Mouse (Mus musculus): ENCODE measurements around the gene Trpm8. TPM values are rescaled to one million over a fixed set of nuclear protein-coding genes. Genes with fewer than 3 reads are reported as not detected.
A peak's percentile ranks its signal among the peaks of the same experiment; 100 is the strongest.

Gene Trpm8
- polyA plus RNA-seq, 1 experiment = 0.02 TPM

- Histone ChIP-seq H3K27ac (ENCODE audit: insufficient read depth, low read length) (no peak overlapping the region), H3K4me3 (ENCODE audit: insufficient read depth, low read length) (no peak overlapping the region), H3K4me1 (ENCODE audit: control insufficient read depth, insufficient read depth, low read length) (no peaks in the 10 kb centered on the region)
- TF ChIP-seq POLR2A (IDR thresholded peaks at IDR 0.05; ENCODE audit: extremely low read depth, insufficient read depth, low read length) (no peak), CTCF (IDR thresholded peaks at IDR 0.05; ENCODE audit: extremely low read depth, insufficient read depth, low read length) (no peak)
Observed at GRCm38 (mm10) chr1:88429413-88429812, 152.0 kb downstream of the Trpm8 start.

DNA sequence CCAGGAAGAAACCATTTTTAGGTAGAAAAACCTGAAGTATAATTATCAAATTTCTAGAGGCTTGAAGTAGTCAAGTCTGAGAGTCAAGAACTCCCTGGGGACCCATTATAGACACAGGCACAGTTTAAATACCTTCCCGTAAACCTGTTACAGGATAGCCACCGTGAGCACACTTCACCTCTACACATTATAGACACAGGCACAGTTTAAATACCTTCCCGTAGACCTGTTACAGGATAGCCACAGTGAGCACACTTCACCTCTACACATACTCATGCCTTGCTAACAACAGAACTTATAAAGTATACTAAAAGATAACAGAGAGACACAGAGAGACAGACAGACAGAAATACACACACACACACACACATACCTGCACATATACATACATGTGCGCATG, 153.8 kb downstream of the Trpm8 start:
- Histone ChIP-seq H3K4me3 (ENCODE audit: insufficient read depth, low read length) (no peak overlapping the region), H3K4me1 (ENCODE audit: control insufficient read depth, insufficient read depth, low read length) (no peaks in the 10 kb centered on the region), H3K27ac (ENCODE audit: insufficient read depth, low read length) (no peak overlapping the region)
- no peak for TF ChIP-seq CTCF (IDR thresholded peaks at IDR 0.05; ENCODE audit: extremely low read depth, insufficient read depth, low read length)
- no peak for TF ChIP-seq POLR2A (IDR thresholded peaks at IDR 0.05; ENCODE audit: extremely low read depth, insufficient read depth, low read length)

GRCm38 (mm10) chr1:88432601-88433000, 155.1 kb downstream of the Trpm8 start:
- H3K27ac ChIP-seq (ENCODE audit: insufficient read depth, low read length) = no peak overlapping the region
- no peak overlapping the region for H3K4me3 ChIP-seq (ENCODE audit: insufficient read depth, low read length)
- TF ChIP-seq CTCF (IDR thresholded peaks at IDR 0.05; ENCODE audit: extremely low read depth, insufficient read depth, low read length) (no peak), POLR2A (IDR thresholded peaks at IDR 0.05; ENCODE audit: extremely low read depth, insufficient read depth, low read length) (no peak)
- no peaks in the 10 kb centered on the region for H3K4me1 ChIP-seq (ENCODE audit: control insufficient read depth, insufficient read depth, low read length)

- H3K4me3 ChIP-seq (ENCODE audit: insufficient read depth, low read length) = no peak overlapping the region
- no peak overlapping the region for H3K27ac ChIP-seq (ENCODE audit: insufficient read depth, low read length)
- TF ChIP-seq POLR2A (IDR thresholded peaks at IDR 0.05; ENCODE audit: extremely low read depth, insufficient read depth, low read length) (no peak), CTCF (IDR thresholded peaks at IDR 0.05; ENCODE audit: extremely low read depth, insufficient read depth, low read length) (no peak)
- no peaks in the 10 kb centered on the region for H3K4me1 ChIP-seq (ENCODE audit: control insufficient read depth, insufficient read depth, low read length)
Observed at GRCm38 (mm10) chr1:88433096-88433883, 155.8 kb downstream of the Trpm8 start.

DNA sequence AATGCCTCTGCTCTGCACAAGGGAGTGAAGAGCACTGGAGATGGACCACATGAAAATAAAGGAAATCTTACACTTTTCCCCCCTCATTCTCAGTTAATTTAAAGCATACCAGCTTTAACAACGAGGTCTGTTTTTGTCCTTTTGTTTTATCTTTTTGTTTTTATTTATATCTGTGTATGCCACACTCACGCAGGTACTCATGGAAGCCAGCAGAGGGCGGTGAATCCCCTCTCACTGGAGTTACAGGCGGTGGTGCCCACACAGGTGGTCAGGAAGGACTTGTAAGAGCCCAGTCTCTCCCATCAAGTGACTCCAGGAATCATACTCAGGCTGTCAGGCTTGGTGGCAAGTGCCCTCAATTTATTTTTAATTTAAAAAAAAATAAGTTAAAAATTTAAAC, 156.6 kb downstream of the Trpm8 start:
- 0 out of 2 replicates have a peak, but pooled peaks have one; percentile 6 for TF ChIP-seq CTCF (IDR thresholded peaks at IDR 0.05; ENCODE audit: extremely low read depth, insufficient read depth, low read length)
- no peak for TF ChIP-seq POLR2A (IDR thresholded peaks at IDR 0.05; ENCODE audit: extremely low read depth, insufficient read depth, low read length)
- no peak overlapping the region for H3K27ac ChIP-seq (ENCODE audit: insufficient read depth, low read length)
- H3K4me3 ChIP-seq (ENCODE audit: insufficient read depth, low read length) = no peak overlapping the region

GRCm38 (mm10) chr1:88437206-88438126, 160.0 kb downstream of the Trpm8 start:
- TF ChIP-seq POLR2A (IDR thresholded peaks at IDR 0.05; ENCODE audit: extremely low read depth, insufficient read depth, low read length) (no peak), CTCF (IDR thresholded peaks at IDR 0.05; ENCODE audit: extremely low read depth, insufficient read depth, low read length) (no peak)
- Histone ChIP-seq H3K4me3 (ENCODE audit: insufficient read depth, low read length) (no peak overlapping the region), H3K27ac (ENCODE audit: insufficient read depth, low read length) (no peak overlapping the region), H3K4me1 (ENCODE audit: control insufficient read depth, insufficient read depth, low read length) (no peaks in the 10 kb centered on the region)

More for the DNA sequence above, 156.6 kb downstream of the Trpm8 start:
- no peaks in the 10 kb centered on the region for H3K4me1 ChIP-seq (ENCODE audit: control insufficient read depth, insufficient read depth, low read length)

Other genes starting within 250 kb of the Trpm8 start
- gene Ugt1a10, start 222.3 kb upstream of the Trpm8 start, polyA plus RNA-seq (2012; rRNA removed) = not detected in 2 replicates
- not detected in 2 replicates for gene Ugt1a9, start 206.9 kb upstream of the Trpm8 start, polyA plus RNA-seq (2012; rRNA removed)
- gene Ugt1a8, start 189.8 kb upstream of the Trpm8 start, polyA plus RNA-seq (2012; rRNA removed) = not detected in 2 replicates
- 1.3 and 1.4 TPM in 2 replicates for gene Ugt1a7c, start 182.6 kb upstream of the Trpm8 start, polyA plus RNA-seq (2012; rRNA removed)
- gene Ugt1a6b, start 174.4 kb upstream of the Trpm8 start, polyA plus RNA-seq (2012; rRNA removed) = 0.13 TPM in 1 of 2 replicates, not detected in the other
- gene Ugt1a6a, start 142.9 kb upstream of the Trpm8 start, polyA plus RNA-seq (2012; rRNA removed) = 3.5 and 4.1 TPM in 2 replicates
- gene Ugt1a5, start 111.6 kb upstream of the Trpm8 start, polyA plus RNA-seq (2012; rRNA removed) = not detected in 2 replicates
- gene Ugt1a2, start 77.1 kb upstream of the Trpm8 start, polyA plus RNA-seq (2012; rRNA removed) = not detected in 2 replicates
- 1.6 and 2.1 TPM in 2 replicates for gene Dnajb3, start 71.9 kb upstream of the Trpm8 start, polyA plus RNA-seq (2012; rRNA removed)
- 0.06 and 0.08 TPM in 2 replicates for gene Ugt1a1, start 65.7 kb upstream of the Trpm8 start, polyA plus RNA-seq (2012; rRNA removed)
- gene Mroh2a, start 50.7 kb upstream of the Trpm8 start, polyA plus RNA-seq (2012; rRNA removed) = 0.02 TPM in 1 of 2 replicates, not detected in the other
- 60.9 and 61.0 TPM in 2 replicates for gene Hjurp, start within 50 bp of the Trpm8 start, polyA plus RNA-seq (2012; rRNA removed)
- gene Spp2, start 129.3 kb downstream of the Trpm8 start, polyA plus RNA-seq (2012; rRNA removed) = 0.26 and 0.56 TPM in 2 replicates
- gene Glrp1, start 232.4 kb downstream of the Trpm8 start, polyA plus RNA-seq (2012; rRNA removed) = 0.08 and 0.11 TPM in 2 replicates